18 mouse cellular contexts compared by ENCODE assay signal in the genomic region with DNA sequence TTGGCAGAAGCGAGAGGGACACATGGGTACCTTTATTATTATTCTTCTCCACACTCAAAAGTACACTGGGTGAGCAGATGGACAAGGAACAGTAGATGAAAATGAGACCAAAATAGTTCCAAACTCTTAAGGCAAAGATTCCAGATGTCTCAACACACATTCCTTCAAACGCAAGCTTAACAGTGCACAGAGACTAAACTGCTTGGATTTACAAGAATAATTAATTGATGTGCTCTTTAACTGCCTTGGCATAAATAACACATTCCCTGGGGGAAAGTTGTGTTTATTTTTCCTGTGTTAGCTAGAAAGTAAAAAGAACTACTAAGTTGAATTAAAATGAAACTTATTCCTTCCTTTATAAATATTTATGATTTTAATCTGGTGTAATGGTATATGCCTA. TPM values are rescaled to one million over a fixed set of nuclear protein-coding genes. Genes with fewer than 3 reads are reported as not detected.
DNase-seq lines count a peak whose midpoint lies in the region; ATAC-seq lines count a peak whose summit lies in the region.
"Had no signal": no experiment of that assay in that cellular context is flagged by ENCODE, and none has a peak within 500 bp of the region (broad histone marks: within the 10 kb centered on the region; RNA-seq: fewer than 3 reads in every experiment).

No protein-coding gene starts in this region.

- H3K36me3 ChIP-seq in lung, embryonic 16.5 days (ENCODE audit: control insufficient read depth, insufficient read depth, low read length) = no peaks in the 10 kb centered on the region
- H3K36me3 ChIP-seq in forebrain, embryonic 14.5 days (ENCODE audit: control insufficient read depth, insufficient read depth, low read length) = no peaks in the 10 kb centered on the region
- H3K36me3 ChIP-seq: hindbrain, embryonic 10.5 days had no signal

- H3K27me3 ChIP-seq in lung, embryonic 16.5 days (ENCODE audit: control insufficient read depth, insufficient read depth, low read depth, low read length) = no peaks in the 10 kb centered on the region
- H3K27me3 ChIP-seq in forebrain, embryonic 14.5 days (replicated peaks; ENCODE audit: control insufficient read depth, insufficient read depth, low read length) = no peaks in the 10 kb centered on the region

- peak; percentile 41; the same call in 1 of the 2 replicates for ATAC-seq in lung, embryonic 16.5 days (ENCODE audit: low read depth)
- ATAC-seq in forebrain, embryonic 14.5 days = no peak
- ATAC-seq: forebrain, postnatal 0 days; hindbrain, embryonic 16.5 days; midbrain, embryonic 16.5 days had no signal

- peak; percentile 19 for DNase-seq in kidney, adult 9 months
- DNase-seq in kidney, adult 11 months = no peak
- no peak for DNase-seq in lung, postnatal 4 days
- DNase-seq in NIH3T3 (ENCODE audit: low read depth) = peak; percentile 67
- DNase-seq in brain, adult 2 months (ENCODE audit: low read depth, low spot score) = peak; percentile 43
- no peak for DNase-seq in forebrain, embryonic 14.5 days (ENCODE audit: low spot score)
- DNase-seq: B cell, adult 2 months; forebrain, postnatal 0 days; liver; lung, adult 2 months; spleen, adult 18-20 months; thymus, postnatal 4 days had no signal

- no peak overlapping the region for H3K4me2 ChIP-seq in lung, embryonic 16.5 days (ENCODE audit: low read depth, low read length)
- no peak overlapping the region for H3K4me2 ChIP-seq in forebrain, embryonic 14.5 days (ENCODE audit: low read length)

- 38% methylated on average over 2 of the region's 2 CpGs for WGBS in lung, embryonic 16.5 days
- 75% methylated on average over 2 of the region's 2 CpGs for WGBS in forebrain, embryonic 14.5 days

- H3K9me3 ChIP-seq in lung, embryonic 16.5 days (ENCODE audit: control insufficient read depth, low read length) = no peaks in the 10 kb centered on the region
- no peaks in the 10 kb centered on the region for H3K9me3 ChIP-seq in forebrain, embryonic 14.5 days (replicated peaks; ENCODE audit: control insufficient read depth, low read length)
- H3K9me3 ChIP-seq: hindbrain, embryonic 10.5 days had no signal

- H3K27ac ChIP-seq in lung, embryonic 16.5 days (ENCODE audit: low read length) = no peak overlapping the region
- no peak overlapping the region for H3K27ac ChIP-seq in forebrain, embryonic 14.5 days (ENCODE audit: low read depth, low read length)
- H3K27ac ChIP-seq: hindbrain, embryonic 10.5 days; liver, embryonic 14.5 days had no signal

- no peak overlapping the region for H3K4me3 ChIP-seq in lung, embryonic 16.5 days (ENCODE audit: low read length)
- no peak overlapping the region for H3K4me3 ChIP-seq in forebrain, embryonic 14.5 days (ENCODE audit: low read depth, low read length)
- H3K4me3 ChIP-seq: erythroblast, embryonic 14.5 days; hindbrain, embryonic 10.5 days had no signal

- no peak overlapping the region for H3K9ac ChIP-seq in lung, embryonic 16.5 days (ENCODE audit: low read length)
- H3K9ac ChIP-seq in forebrain, embryonic 14.5 days (ENCODE audit: low read length) = no peak overlapping the region
- H3K9ac ChIP-seq: forebrain, postnatal 0 days; liver, embryonic 14.5 days had no signal

- no peaks in the 10 kb centered on the region for H3K4me1 ChIP-seq in lung, embryonic 16.5 days (replicated peaks; ENCODE audit: control insufficient read depth, insufficient read depth, low read length)
- no peaks in the 10 kb centered on the region for H3K4me1 ChIP-seq in forebrain, embryonic 14.5 days (ENCODE audit: control insufficient read depth, insufficient read depth, low read length)
- H3K4me1 ChIP-seq: hindbrain, embryonic 10.5 days had no signal

RNA-seq across cellular contexts. Expression of a gene that starts 44.3 kb away (rescaled TPM):
- polyA plus RNA-seq in lung, embryonic 16.5 days (2015; fragmentation: Nextera tagmentation; extraction: Ambion mirVana) = 64.9 and 68.0 TPM in 2 replicates
- 161 and 176 TPM in 2 replicates for polyA plus RNA-seq in forebrain, embryonic 14.5 days (2014; fragmentation: Nextera tagmentation; extraction: Ambion mirVana)

Comparison
In these comparisons a context has a peak if more than half of its experiments do, and no peak if none do; other contexts are left out.
1. DNase-seq: peak in kidney, adult 9 months (single experiment), NIH3T3 (single experiment) and brain, adult 2 months (single experiment); none in kidney, adult 11 months (single experiment), lung, postnatal 4 days (0 of 2) and forebrain, embryonic 14.5 days (single experiment).